Mouse (Mus musculus) gonadal fat pad, adult 2 months (tissue): ENCODE measurements around the gene Foxk2. TPM values are rescaled to one million over a fixed set of nuclear protein-coding genes. Genes with fewer than 3 reads are reported as not detected.

ENCODE experiments used
- polyA plus RNA-seq: library from polyadenylated mRNA; depleted of rRNA; stranded (reverse); fragments of >200 nt; gene quantifications from 2 replicates; pipeline ENCODE4 v1.2.3, GENCODE M21; 2012; rRNA removed

Gene Foxk2
- polyA plus RNA-seq, 1 experiment: 43.9 TPM

Other genes with a start within 250 kb of the Foxk2 start
- 0.85 and 1.3 TPM in 2 replicates for gene Cd7, start 220.6 kb upstream of the Foxk2 start, polyA plus RNA-seq
- 2.6 and 4.5 TPM in 2 replicates for gene Sectm1b, start 196.4 kb upstream of the Foxk2 start, polyA plus RNA-seq
- gene Sectm1a, start 178.8 kb upstream of the Foxk2 start, polyA plus RNA-seq: 4.4 and 5.8 TPM in 2 replicates
- 0.12 and 0.13 TPM in 2 replicates for gene Tex19.2, start 141.3 kb upstream of the Foxk2 start, polyA plus RNA-seq
- 0.05 and 0.06 TPM in 2 replicates for gene Tex19.1, start 113.8 kb upstream of the Foxk2 start, polyA plus RNA-seq
- gene Uts2r, start 99.7 kb upstream of the Foxk2 start, polyA plus RNA-seq: 0.14 TPM in 1 of 2 replicates, not detected in the other
- 22.8 and 36.9 TPM in 2 replicates for gene Hexdc, start 55.6 kb upstream of the Foxk2 start, polyA plus RNA-seq
- gene Ogfod3, start 55.3 kb upstream of the Foxk2 start, polyA plus RNA-seq: 28.8 and 34.4 TPM in 2 replicates
- 27.5 and 40.6 TPM in 2 replicates for gene Cybc1, start 30.7 kb upstream of the Foxk2 start, polyA plus RNA-seq
- 30.3 and 48.1 TPM in 2 replicates for gene Narf, start 22.7 kb upstream of the Foxk2 start, polyA plus RNA-seq
- gene Wdr45b, start 94.5 kb downstream of the Foxk2 start, polyA plus RNA-seq: 51.3 and 66.2 TPM in 2 replicates
- gene Rab40b, start 128.3 kb downstream of the Foxk2 start, polyA plus RNA-seq: 9.2 and 9.4 TPM in 2 replicates
- gene Fn3krp, start 161.4 kb downstream of the Foxk2 start, polyA plus RNA-seq: 9.8 and 13.6 TPM in 2 replicates
- 1.9 and 2.4 TPM in 2 replicates for gene Fn3k, start 174.9 kb downstream of the Foxk2 start, polyA plus RNA-seq
- gene Tbcd, start 192.0 kb downstream of the Foxk2 start, polyA plus RNA-seq: 68.5 and 99.9 TPM in 2 replicates